Mouse (Mus musculus): Measurements from ENCODE around the gene Chkb. TPM values are rescaled to one million over a fixed set of nuclear protein-coding genes. Genes with fewer than 3 reads are reported as not detected.

Chkb gene
- polyA plus RNA-seq (2012; fragmentation: generic; extraction: Trizol): 35.6 TPM

DNA sequence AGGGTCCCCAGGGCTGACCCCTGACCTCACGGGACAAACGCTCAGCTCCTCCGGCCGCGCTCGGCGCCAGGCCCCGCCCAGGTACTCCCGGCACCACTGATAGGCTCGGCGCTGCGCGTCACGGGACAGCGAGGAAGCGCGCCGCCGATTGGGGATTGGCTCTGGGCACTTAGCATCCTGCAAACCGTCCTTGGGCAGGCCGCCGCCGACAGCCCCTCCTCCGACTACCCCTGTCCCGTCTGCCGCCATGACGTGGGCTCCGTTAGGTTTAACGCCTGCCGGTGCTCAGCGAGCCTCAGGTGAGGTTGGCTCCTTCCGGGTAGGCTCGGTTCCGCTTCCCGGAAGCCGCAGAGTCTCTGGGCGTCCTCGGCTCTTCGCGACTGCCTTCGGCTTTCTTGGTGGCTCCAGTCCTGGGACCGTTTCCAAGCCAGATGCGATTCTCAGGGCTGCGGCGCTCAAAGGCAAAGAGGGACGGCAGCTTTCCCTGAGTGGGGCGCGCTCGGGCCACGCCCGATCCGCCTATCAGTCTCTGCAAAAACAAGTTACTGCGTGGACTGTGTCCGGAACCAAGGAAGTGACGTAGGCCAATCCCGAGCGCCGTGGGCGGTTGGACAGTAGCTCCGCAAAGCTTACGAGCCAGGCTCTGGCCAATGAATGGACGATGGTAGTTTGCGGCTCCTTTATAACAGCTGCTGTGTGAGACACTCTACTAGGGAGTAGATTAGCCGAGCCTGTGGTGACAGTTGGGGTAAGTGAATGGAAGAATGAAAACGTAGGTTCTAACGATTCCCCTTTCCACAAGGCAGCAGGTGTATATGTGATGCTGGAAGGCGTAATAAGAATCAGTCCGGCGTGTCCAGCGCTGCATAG is at the start of gene Chkb, which contains the start of the genes C730034F03Rik and Gm44502:
TSS of gene Chkb (minus strand) at position 557 of the 870 bp plus-strand sequence.
TSS of gene C730034F03Rik (plus strand) at position 238 of the 870 bp plus-strand sequence.
TSS of gene Gm44502 (minus strand) at position 345 of the 870 bp plus-strand sequence.
- Histone ChIP-seq H3K36me3 (ENCODE audit: control insufficient read depth, insufficient read depth) (peaks cover 9% of the 10 kb centered on the region), H3K27me3 (ENCODE audit: control insufficient read depth, insufficient read depth, insufficient read length) (no peaks in the 10 kb centered on the region), H3K4me3 (peak within 1 kb of the TSS; percentile 89), H3K4me2 (ENCODE audit: low read depth) (peak within 1 kb of the TSS; percentile 99), H3K79me2 (ENCODE audit: control insufficient read depth, insufficient read depth) (peaks cover 12% of the 10 kb centered on the region), H3ac (ENCODE audit: control insufficient read depth, insufficient read length) (peak within 1 kb of the TSS; percentile 2)
- TF ChIP-seq POLR2A (IDR thresholded peaks at IDR 0.05; ENCODE audit: insufficient read length, low read depth): peak; percentile 75
- TF ChIP-seq MYOG (IDR thresholded peaks at IDR 0.05; ENCODE audit: control insufficient read depth in 1 of 3, insufficient read depth in 1 of 3, insufficient read length in 2 of 3, low read depth in 2 of 3): peak in 2 of 3 experiments; percentile 63 to 65
- TF ChIP-seq POLR2AphosphoS2 (IDR thresholded peaks at IDR 0.05; ENCODE audit: insufficient read length, low read depth): peak; percentile 71
- peak; percentile 2 for TF ChIP-seq USF1 (IDR thresholded peaks at IDR 0.05; ENCODE audit: low read depth)
- TF ChIP-seq CEBPB (IDR thresholded peaks at IDR 0.05; ENCODE audit: insufficient read depth, poor library complexity, severe bottlenecking): no peak
- TF ChIP-seq MYOD1 (IDR thresholded peaks at IDR 0.05; ENCODE audit: control insufficient read depth in 1 of 3, insufficient read length in 2 of 3, low read depth in 2 of 3): peak in 2 of 3 experiments; percentile 26 to 68
- no peak for TF ChIP-seq REST (IDR thresholded peaks at IDR 0.05; ENCODE audit: insufficient read depth, insufficient read length)

DNA sequence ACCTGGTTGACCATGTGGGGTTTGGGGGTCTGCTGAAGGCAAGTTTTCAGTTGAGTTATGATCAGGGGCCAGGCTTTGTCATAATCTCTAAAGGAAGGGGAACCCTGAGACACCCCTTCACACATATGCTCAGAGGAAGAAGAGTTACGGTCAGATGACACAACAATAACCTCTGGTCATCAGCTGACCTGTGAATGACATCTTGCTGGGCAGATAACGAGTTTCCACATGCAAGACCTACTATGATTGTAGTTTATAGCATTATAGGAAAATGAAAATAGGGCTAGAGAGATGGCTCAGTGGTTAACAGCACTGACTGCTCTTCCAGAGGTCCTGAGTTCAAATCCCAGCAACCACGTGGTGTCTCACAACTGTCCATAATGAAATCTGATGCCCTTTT is 48.9 kb upstream of the Chkb start:
- Histone ChIP-seq H3K27me3 (ENCODE audit: control insufficient read depth, insufficient read depth, insufficient read length) (no peaks in the 10 kb centered on the region), H3K4me3 (no peak overlapping the region), H3K4me2 (ENCODE audit: low read depth) (no peak overlapping the region), H3K79me2 (ENCODE audit: control insufficient read depth, insufficient read depth) (no peaks in the 10 kb centered on the region), H3ac (ENCODE audit: control insufficient read depth, insufficient read length) (no peak overlapping the region), H3K36me3 (ENCODE audit: control insufficient read depth, insufficient read depth) (no peaks in the 10 kb centered on the region)
- no peak for TF ChIP-seq POLR2A (IDR thresholded peaks at IDR 0.05; ENCODE audit: insufficient read length, low read depth)
- no peak for TF ChIP-seq E2F4 (IDR thresholded peaks at IDR 0.05; ENCODE audit: insufficient read depth)
- no peak for TF ChIP-seq SRF (IDR thresholded peaks at IDR 0.05; ENCODE audit: control insufficient read depth, insufficient read length, low read depth)
- TF ChIP-seq MYOD1 (IDR thresholded peaks at IDR 0.05; ENCODE audit: control insufficient read depth in 1 of 3, insufficient read length in 2 of 3, low read depth in 2 of 3): no peak
- TF ChIP-seq USF1 (IDR thresholded peaks at IDR 0.05; ENCODE audit: low read depth): no peak
- no peak for TF ChIP-seq REST (IDR thresholded peaks at IDR 0.05; ENCODE audit: insufficient read depth, insufficient read length)
- no peak for TF ChIP-seq MAX (IDR thresholded peaks at IDR 0.05; ENCODE audit: low read depth)
- TF ChIP-seq TCF3 (IDR thresholded peaks at IDR 0.05; ENCODE audit: insufficient read length, low read depth): no peak
- no peak for TF ChIP-seq MYOG (IDR thresholded peaks at IDR 0.05; ENCODE audit: control insufficient read depth in 1 of 3, insufficient read depth in 1 of 3, insufficient read length in 2 of 3, low read depth in 2 of 3)
- no peak for TF ChIP-seq POLR2AphosphoS2 (IDR thresholded peaks at IDR 0.05; ENCODE audit: insufficient read length, low read depth)
- TF ChIP-seq TCF12 (IDR thresholded peaks at IDR 0.05; ENCODE audit: insufficient read depth, poor library complexity, severe bottlenecking): no peak
- no peak for TF ChIP-seq CEBPB (IDR thresholded peaks at IDR 0.05; ENCODE audit: insufficient read depth, poor library complexity, severe bottlenecking)

DNA sequence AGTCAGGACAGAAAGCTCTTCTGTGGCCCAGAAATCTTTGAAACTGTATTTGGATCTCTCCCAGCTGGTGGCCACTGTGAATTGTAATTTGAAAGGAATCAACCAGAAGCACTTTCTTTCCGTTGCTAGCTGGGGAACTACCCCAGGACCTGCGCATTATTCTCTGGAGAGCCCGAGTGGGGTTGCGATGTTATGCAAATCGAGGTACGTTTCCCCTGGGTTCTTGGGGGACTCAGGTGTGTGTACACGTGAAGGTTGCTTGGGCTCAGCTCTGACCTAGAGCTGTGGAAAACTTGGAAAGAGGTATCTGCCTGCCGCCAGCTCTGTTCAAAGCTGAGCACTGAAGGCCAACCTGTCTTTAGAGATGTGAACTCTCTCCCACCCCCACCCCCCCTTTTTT is 48.1 kb upstream of the Chkb start:
- Histone ChIP-seq H3ac (ENCODE audit: control insufficient read depth, insufficient read length) (no peak overlapping the region), H3K4me2 (ENCODE audit: low read depth) (no peak overlapping the region), H3K36me3 (ENCODE audit: control insufficient read depth, insufficient read depth) (no peaks in the 10 kb centered on the region), H3K4me3 (no peak overlapping the region), H3K27me3 (ENCODE audit: control insufficient read depth, insufficient read depth, insufficient read length) (no peaks in the 10 kb centered on the region), H3K79me2 (ENCODE audit: control insufficient read depth, insufficient read depth) (no peaks in the 10 kb centered on the region)
- no peak for TF ChIP-seq POLR2AphosphoS2 (IDR thresholded peaks at IDR 0.05; ENCODE audit: insufficient read length, low read depth)
- TF ChIP-seq REST (IDR thresholded peaks at IDR 0.05; ENCODE audit: insufficient read depth, insufficient read length): no peak
- TF ChIP-seq MYOD1 (IDR thresholded peaks at IDR 0.05; ENCODE audit: control insufficient read depth in 1 of 3, insufficient read length in 2 of 3, low read depth in 2 of 3): no peak
- no peak for TF ChIP-seq POLR2A (IDR thresholded peaks at IDR 0.05; ENCODE audit: insufficient read length, low read depth)
- TF ChIP-seq CEBPB (IDR thresholded peaks at IDR 0.05; ENCODE audit: insufficient read depth, poor library complexity, severe bottlenecking): no peak
- TF ChIP-seq TCF12 (IDR thresholded peaks at IDR 0.05; ENCODE audit: insufficient read depth, poor library complexity, severe bottlenecking): no peak
- no peak for TF ChIP-seq USF1 (IDR thresholded peaks at IDR 0.05; ENCODE audit: low read depth)
- no peak for TF ChIP-seq MYOG (IDR thresholded peaks at IDR 0.05; ENCODE audit: control insufficient read depth in 1 of 3, insufficient read depth in 1 of 3, insufficient read length in 2 of 3, low read depth in 2 of 3)
- no peak for TF ChIP-seq SRF (IDR thresholded peaks at IDR 0.05; ENCODE audit: control insufficient read depth, insufficient read length, low read depth)
- no peak for TF ChIP-seq MAX (IDR thresholded peaks at IDR 0.05; ENCODE audit: low read depth)
- TF ChIP-seq E2F4 (IDR thresholded peaks at IDR 0.05; ENCODE audit: insufficient read depth): no peak
- TF ChIP-seq TCF3 (IDR thresholded peaks at IDR 0.05; ENCODE audit: insufficient read length, low read depth): no peak

DNA sequence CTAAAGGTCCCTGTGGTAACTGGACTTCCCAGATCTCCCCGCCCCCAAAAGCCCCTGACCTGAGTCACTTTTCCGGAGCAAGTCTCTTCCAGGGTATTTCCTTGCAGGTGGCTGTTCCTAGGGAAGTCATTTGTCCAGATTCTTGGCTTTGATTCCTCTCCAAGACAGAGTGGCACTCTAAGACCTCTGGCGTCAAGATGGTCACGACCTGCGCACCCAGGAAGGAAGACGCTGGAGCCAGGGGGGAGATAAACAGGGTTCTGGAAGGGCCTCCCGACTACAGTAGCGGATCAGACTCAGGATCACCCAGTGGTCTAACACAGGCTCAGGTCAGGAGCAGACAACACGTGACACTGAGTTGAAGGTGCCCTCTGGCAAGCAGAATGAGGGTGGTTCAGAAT is 47.4 kb upstream of the Chkb start, which contains the start of gene Arsa:
TSS of gene Arsa (minus strand) at position 335 of the 401 bp plus-strand sequence.
- H3ac ChIP-seq (ENCODE audit: control insufficient read depth, insufficient read length): peak within 1 kb of the TSS; percentile 11
- no peaks in the 10 kb centered on the region for H3K27me3 ChIP-seq (ENCODE audit: control insufficient read depth, insufficient read depth, insufficient read length)
- TF ChIP-seq TCF3 (IDR thresholded peaks at IDR 0.05; ENCODE audit: insufficient read length, low read depth): no peak
- TF ChIP-seq MYOD1 (IDR thresholded peaks at IDR 0.05; ENCODE audit: control insufficient read depth in 1 of 3, insufficient read length in 2 of 3, low read depth in 2 of 3): no peak
- no peak for TF ChIP-seq SRF (IDR thresholded peaks at IDR 0.05; ENCODE audit: control insufficient read depth, insufficient read length, low read depth)
- TF ChIP-seq MAX (IDR thresholded peaks at IDR 0.05; ENCODE audit: low read depth): no peak
- TF ChIP-seq TCF12 (IDR thresholded peaks at IDR 0.05; ENCODE audit: insufficient read depth, poor library complexity, severe bottlenecking): no peak
- TF ChIP-seq CEBPB (IDR thresholded peaks at IDR 0.05; ENCODE audit: insufficient read depth, poor library complexity, severe bottlenecking): no peak
- no peak for TF ChIP-seq POLR2AphosphoS2 (IDR thresholded peaks at IDR 0.05; ENCODE audit: insufficient read length, low read depth)
- no peak for TF ChIP-seq MYOG (IDR thresholded peaks at IDR 0.05; ENCODE audit: control insufficient read depth in 1 of 3, insufficient read depth in 1 of 3, insufficient read length in 2 of 3, low read depth in 2 of 3)
- no peak for TF ChIP-seq USF1 (IDR thresholded peaks at IDR 0.05; ENCODE audit: low read depth)
- no peak for TF ChIP-seq E2F4 (IDR thresholded peaks at IDR 0.05; ENCODE audit: insufficient read depth)
- TF ChIP-seq POLR2A (IDR thresholded peaks at IDR 0.05; ENCODE audit: insufficient read length, low read depth): no peak
- no peak for TF ChIP-seq REST (IDR thresholded peaks at IDR 0.05; ENCODE audit: insufficient read depth, insufficient read length)
- H3K4me3 ChIP-seq: peak within 1 kb of the TSS; percentile 46
- no peaks in the 10 kb centered on the region for H3K79me2 ChIP-seq (ENCODE audit: control insufficient read depth, insufficient read depth)
- peak within 1 kb of the TSS; percentile 92 for H3K4me2 ChIP-seq (ENCODE audit: low read depth)
- no peaks in the 10 kb centered on the region for H3K36me3 ChIP-seq (ENCODE audit: control insufficient read depth, insufficient read depth)

Measured in myocyte (in vitro differentiated cells).